Mouse (Mus musculus) ZHBTc4 (cell line): ENCODE measurements at regions not wholly inside any gene's neighbourhood (a gene's known extent, or its start where the extent isn't known, plus 50 kb on each side); places are given as distances from the start of the nearest gene placed in this dataset.

Experiments
- DNase-seq: peaks from one replicate; pipeline ENCODE4 v3.0.0-alpha.2; 2011; ENCODE audit warnings: low read depth, low spot score

GRCm38 (mm10) chr1:125307223-125307622 lies 128.3 kb downstream of the Actr3 start:
- DNase-seq, result no peak

- no peak for DNase-seq
Measured at GRCm38 (mm10) chr1:125298520-125299090, 136.9 kb downstream of the Actr3 start.

- DNase-seq, result no peak
Measured at GRCm38 (mm10) chr1:125295646-125296045, 139.9 kb downstream of the Actr3 start.

GRCm38 (mm10) chr1:125290320-125291021 lies 145.1 kb downstream of the Actr3 start:
- no peak for DNase-seq

GRCm38 (mm10) chr1:125286347-125286746 lies 149.2 kb downstream of the Actr3 start:
- peak; percentile 12 for DNase-seq

GRCm38 (mm10) chr1:125284693-125285092 lies 150.8 kb downstream of the Actr3 start:
- no peak for DNase-seq

- DNase-seq, result no peak
Measured at GRCm38 (mm10) chr1:125273752-125274151, 161.8 kb downstream of the Actr3 start.

GRCm38 (mm10) chr1:125263684-125264083 lies 171.8 kb downstream of the Actr3 start:
- no peak for DNase-seq

- DNase-seq, result no peak
Measured at GRCm38 (mm10) chr1:125263068-125263467, 172.5 kb downstream of the Actr3 start.

GRCm38 (mm10) chr1:125242345-125242744 lies 193.2 kb downstream of the Actr3 start:
- no peak for DNase-seq

- DNase-seq, result no peak
Measured at GRCm38 (mm10) chr1:125241717-125242116, 193.8 kb downstream of the Actr3 start.

GRCm38 (mm10) chr1:125237595-125237988 lies 197.9 kb downstream of the Actr3 start:
- no peak for DNase-seq

GRCm38 (mm10) chr1:125236948-125237594 lies 198.5 kb downstream of the Actr3 start:
- DNase-seq, result no peak

- no peak for DNase-seq
Measured at GRCm38 (mm10) chr1:125234747-125235146, 200.8 kb downstream of the Actr3 start.

- no peak for DNase-seq
Measured at GRCm38 (mm10) chr1:125223370-125223769, 212.2 kb downstream of the Actr3 start.

- no peak for DNase-seq
Measured at GRCm38 (mm10) chr1:125216192-125216591, 219.3 kb downstream of the Actr3 start.

GRCm38 (mm10) chr1:125187091-125187490 lies 248.4 kb downstream of the Actr3 start:
- no peak for DNase-seq

GRCm38 (mm10) chr1:125176124-125176937 lies 259.2 kb downstream of the Actr3 start:
- DNase-seq, result no peak

GRCm38 (mm10) chr1:125174725-125175124 lies 260.8 kb downstream of the Actr3 start:
- DNase-seq, result no peak

- DNase-seq, result no peak
Measured at GRCm38 (mm10) chr1:125172474-125172873, 263.1 kb downstream of the Actr3 start.

- DNase-seq, result no peak
Measured at GRCm38 (mm10) chr1:125165226-125165625, 270.3 kb downstream of the Actr3 start.

GRCm38 (mm10) chr1:125158481-125158880 lies 277.0 kb downstream of the Actr3 start:
- no peak for DNase-seq
